Mouse (Mus musculus) monocyte, adult 59 days (primary cell): ENCODE data around the gene Nup210l. TPM values are rescaled to one million over a fixed set of nuclear protein-coding genes. Genes with fewer than 3 reads are reported as not detected.

Experiments used
- total RNA-seq, 2 experiments: library from RNA; stranded (reverse); gene quantifications; one replicate each; pipeline ENCODE4 v1.2.4; 2023

Nup210l gene
- under 1 TPM; 0.61 to 0.63 TPM for total RNA-seq

GRCm38 (mm10) chr3:90103938-90104337 is at the start of gene Nup210l:
Gene Nup210l, plus strand, starts transcription at chr3:90104132.

GRCm38 (mm10) chr3:90072294-90072693 is 31.6 kb upstream of the Nup210l start, which contains the start of gene Tpm3:
Gene Tpm3, plus strand, starts transcription at chr3:90072649.

GRCm38 (mm10) chr3:90213377-90213866 is 109.5 kb downstream of the Nup210l start, which contains the start of the genes Rps27 and Rab13:
Gene Rps27, minus strand, starts transcription at chr3:90213651.
Gene Rab13, plus strand, starts transcription at chr3:90213695.

GRCm38 (mm10) chr3:90231507-90232333 is 127.8 kb downstream of the Nup210l start, which contains the start of gene Jtb:
Gene Jtb, plus strand, starts transcription at chr3:90231597.

GRCm38 (mm10) chr3:90242984-90243775 is 139.2 kb downstream of the Nup210l start, which contains the start of gene Creb3l4:
Gene Creb3l4, minus strand, starts transcription at chr3:90243512.

GRCm38 (mm10) chr3:90247960-90248745 is 144.2 kb downstream of the Nup210l start, which contains the start of gene Slc39a1:
Gene Slc39a1, plus strand, starts transcription at chr3:90248172.

GRCm38 (mm10) chr3:90253653-90254418 is 149.9 kb downstream of the Nup210l start, which contains the start of gene Crtc2:
Gene Crtc2, plus strand, starts transcription at chr3:90254163.

Other genes starting within 250 kb of the Nup210l start
- gene Il6ra, start 190.9 kb upstream of the Nup210l start, total RNA-seq = 100 to 1,000 TPM; 326 to 334 TPM
- gene Atp8b2, start 140.6 kb upstream of the Nup210l start, total RNA-seq = 10 to 100 TPM; 39.7 to 43.8 TPM
- 10 to 100 TPM; 49.4 to 58.5 TPM for gene Hax1, start 105.4 kb upstream of the Nup210l start, total RNA-seq
- 10 to 100 TPM; 60.3 to 68.3 TPM for gene 4933434E20Rik, start 52.5 kb upstream of the Nup210l start, total RNA-seq
- gene Ubap2l, start 51.5 kb upstream of the Nup210l start, total RNA-seq = 100 to 1,000 TPM; 200 to 228 TPM
- gene Tpm3, start 31.5 kb upstream of the Nup210l start, total RNA-seq = 100 to 1,000 TPM; 594 to 595 TPM
- gene Rps27, start 109.5 kb downstream of the Nup210l start, total RNA-seq = 1,000 to 10,000 TPM; 4,171 to 4,463 TPM
- 1 to 10 TPM; 1.5 to 1.8 TPM for gene Rab13, start 109.6 kb downstream of the Nup210l start, total RNA-seq
- 10 to 100 TPM; 58.2 to 59.8 TPM for gene Jtb, start 127.5 kb downstream of the Nup210l start, total RNA-seq
- under 1 TPM in 1 of 2 experiments, not detected in 1; 0.49 TPM for gene Creb3l4, start 139.4 kb downstream of the Nup210l start, total RNA-seq
- 10 to 100 TPM; 60.0 to 71.1 TPM for gene Slc39a1, start 144.0 kb downstream of the Nup210l start, total RNA-seq
- 100 to 1,000 TPM in 1 of 2 experiments, 10 to 100 TPM in 1; 96.3 to 105 TPM for gene Crtc2, start 150.0 kb downstream of the Nup210l start, total RNA-seq
- gene Dennd4b, start 161.1 kb downstream of the Nup210l start, total RNA-seq = 100 to 1,000 TPM in 1 of 2 experiments, 10 to 100 TPM in 1; 95.5 to 103 TPM
- 10 to 100 TPM; 77.6 to 81.0 TPM for gene Gatad2b, start 189.0 kb downstream of the Nup210l start, total RNA-seq